Mouse (Mus musculus) left cerebral cortex, adult 2 months (tissue): ENCODE measurements around the gene P2rx4. TPM values are rescaled to one million over a fixed set of nuclear protein-coding genes. Genes with fewer than 3 reads are reported as not detected.
A peak's percentile ranks its signal among the peaks of the same experiment; 100 is the strongest.

Experiments
- DNase-seq, 2 experiments: peaks; one replicate each; pipeline ENCODE4 v3.0.0; 2021 to 2022; ENCODE audit warnings: low spot score in 2 of 2, mixed read lengths in 1 of 2; ENCODE audit errors: extremely low spot score in 1 of 2
- H3K27ac ChIP-seq: fragments of 200-600 bp; 2 replicates; pipeline ENCODE4 v1.8.1; 2022
- H3K4me3 ChIP-seq: fragments of 200-600 bp; 2 replicates; pipeline ENCODE4 v1.8.1; 2022
- CTCF ChIP-seq: fragments of 200-600 bp; IDR thresholded peaks from 2 replicates; pipeline ENCODE4 v1.8.1; 2022; ENCODE audit warnings: antibody characterized with exemption, mild to moderate bottlenecking, moderate library complexity
- intact Hi-C: fragments of 180-260 bp; cut with DNase I; formaldehyde crosslinking; loops from one replicate; pipeline ENCODE4 v1.15.1; 2025
- total RNA-seq, 2 experiments: library from RNA; stranded (reverse); gene quantifications; 2 replicates each; pipeline ENCODE4 v1.2.3; 2021

P2rx4 gene
- total RNA-seq, 2 experiments from 2014 or later: 19.3 to 20.1 TPM

DNA sequence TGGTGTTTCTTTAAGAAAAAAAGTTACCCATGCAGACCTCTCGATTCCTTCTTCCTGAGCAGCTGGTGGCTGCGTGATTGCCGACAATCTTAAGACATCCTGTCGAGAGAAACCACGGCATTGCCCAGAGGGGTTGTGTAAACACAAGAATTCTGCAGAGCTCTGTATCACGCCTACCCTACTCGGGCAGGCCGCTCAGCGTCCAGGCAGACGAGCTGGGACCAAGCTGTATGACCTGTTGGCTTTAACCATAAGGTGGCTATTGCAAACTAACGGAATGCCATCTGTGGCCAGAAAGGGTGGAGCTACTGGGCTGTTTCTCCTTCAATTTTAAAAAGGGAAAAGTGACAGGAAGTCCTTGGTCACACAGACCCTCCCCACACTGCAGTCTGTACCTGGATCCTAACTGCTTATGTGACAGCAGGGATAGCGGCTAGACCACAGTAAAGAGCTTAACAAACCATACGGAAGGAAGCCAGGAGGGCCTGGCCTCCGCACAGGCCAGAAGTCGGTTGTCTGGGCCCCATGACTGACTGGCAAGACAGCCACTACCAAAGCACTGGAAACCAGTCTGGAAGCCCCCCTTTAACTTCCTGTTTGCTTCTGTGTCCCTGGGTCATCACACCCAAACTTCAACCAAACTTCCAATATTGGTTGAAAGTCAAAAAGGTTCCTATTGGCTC, 24.8 kb downstream of the P2rx4 start:
- no peak for TF ChIP-seq CTCF
- DNase-seq: no peak
- intact Hi-C loops: no loop called here
- peak overlapping the region; percentile 16; the same call in 1 of the 2 replicates for H3K27ac ChIP-seq
- no peak overlapping the region for H3K4me3 ChIP-seq

GRCm38 (mm10) chr5:122733881-122734280, 26.5 kb downstream of the P2rx4 start:
- intact Hi-C loops: no loop called here
- Histone ChIP-seq H3K27ac (no peak overlapping the region), H3K4me3 (no peak overlapping the region)
- no peak for DNase-seq
- no peak for TF ChIP-seq CTCF

DNA sequence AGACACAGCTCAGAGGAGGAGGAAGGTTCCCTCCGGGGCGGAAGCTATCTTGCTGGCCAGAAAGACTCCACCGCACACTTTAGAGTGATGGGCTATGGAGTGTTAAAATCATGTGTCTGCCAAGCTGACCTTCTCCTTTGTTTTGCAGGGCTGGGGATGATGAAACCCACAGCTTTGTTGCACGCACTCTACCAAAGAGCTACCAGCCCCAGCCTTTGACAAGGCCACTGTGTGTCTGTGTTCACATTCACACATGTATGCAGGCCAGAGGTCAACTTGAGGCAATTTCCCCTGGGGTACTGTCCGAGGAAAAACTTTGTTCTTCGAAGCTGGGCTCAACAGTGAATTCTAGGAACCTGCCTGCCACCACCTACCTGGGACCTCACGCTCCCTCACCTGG, 28.5 kb downstream of the P2rx4 start:
- intact Hi-C loops: no loop called here
- H3K4me3 ChIP-seq: no peak overlapping the region
- no peak for TF ChIP-seq CTCF
- no peak for DNase-seq
- no peak overlapping the region for H3K27ac ChIP-seq

GRCm38 (mm10) chr5:122736761-122737160, 29.4 kb downstream of the P2rx4 start:
- H3K4me3 ChIP-seq: no peak overlapping the region
- intact Hi-C loops: no loop called here
- DNase-seq: no peak
- no peak for TF ChIP-seq CTCF
- H3K27ac ChIP-seq: no peak overlapping the region

- TF ChIP-seq CTCF: no peak
- intact Hi-C loops: no loop called here
- Histone ChIP-seq H3K27ac (no peak overlapping the region), H3K4me3 (no peak overlapping the region)
- no peak for DNase-seq
Measured at GRCm38 (mm10) chr5:122743880-122744422, 36.6 kb downstream of the P2rx4 start.

DNA sequence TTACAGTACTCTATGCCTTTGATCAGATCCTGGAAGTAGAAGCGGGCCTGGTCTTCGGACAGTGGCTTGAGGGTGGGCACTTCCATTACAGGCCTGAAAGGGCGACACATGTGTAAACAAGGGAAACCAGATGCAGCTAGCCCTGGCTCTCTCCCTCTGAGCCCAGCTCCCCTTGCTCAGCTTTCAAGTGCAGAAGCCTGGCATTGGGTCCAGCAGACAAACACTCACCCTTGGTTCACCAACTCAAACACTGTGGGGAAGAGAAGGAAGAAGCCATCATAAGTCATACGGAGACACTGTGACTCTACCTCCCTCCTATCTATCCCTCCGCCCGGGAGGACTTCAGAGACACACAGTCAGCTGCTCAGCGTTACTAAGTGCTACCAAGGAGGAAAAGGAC, 40.6 kb downstream of the P2rx4 start:
- Histone ChIP-seq H3K27ac (no peak overlapping the region), H3K4me3 (no peak overlapping the region)
- DNase-seq: no peak
- intact Hi-C loops: no loop called here
- TF ChIP-seq CTCF: no peak

- no peak overlapping the region for H3K4me3 ChIP-seq
- no peak overlapping the region for H3K27ac ChIP-seq
- TF ChIP-seq CTCF: no peak
- intact Hi-C loops: no loop called here
- DNase-seq: no peak
Measured at GRCm38 (mm10) chr5:122754477-122754876, 47.1 kb downstream of the P2rx4 start.

DNA sequence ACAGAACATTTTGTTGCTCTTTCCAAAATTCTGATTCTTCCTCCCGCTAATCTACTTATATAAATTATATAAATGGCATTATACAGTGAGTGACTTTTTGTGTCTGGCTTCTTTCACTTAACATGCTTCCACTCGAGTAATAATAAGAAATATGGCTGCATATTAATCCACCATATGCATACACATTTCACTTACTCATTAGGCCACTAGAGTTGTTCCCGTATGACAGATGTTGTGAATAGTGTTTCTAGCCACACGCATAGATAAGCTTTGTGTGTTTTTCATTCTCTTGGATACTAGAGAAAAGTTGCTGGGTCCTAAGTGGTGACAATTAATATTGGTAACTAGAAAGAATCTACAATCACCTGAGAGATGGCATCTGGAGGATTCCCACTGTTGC, 48.3 kb downstream of the P2rx4 start:
- intact Hi-C loops: no loop called here
- TF ChIP-seq CTCF: no peak
- no peak for DNase-seq
- no peak overlapping the region for H3K4me3 ChIP-seq
- H3K27ac ChIP-seq: no peak overlapping the region

DNA sequence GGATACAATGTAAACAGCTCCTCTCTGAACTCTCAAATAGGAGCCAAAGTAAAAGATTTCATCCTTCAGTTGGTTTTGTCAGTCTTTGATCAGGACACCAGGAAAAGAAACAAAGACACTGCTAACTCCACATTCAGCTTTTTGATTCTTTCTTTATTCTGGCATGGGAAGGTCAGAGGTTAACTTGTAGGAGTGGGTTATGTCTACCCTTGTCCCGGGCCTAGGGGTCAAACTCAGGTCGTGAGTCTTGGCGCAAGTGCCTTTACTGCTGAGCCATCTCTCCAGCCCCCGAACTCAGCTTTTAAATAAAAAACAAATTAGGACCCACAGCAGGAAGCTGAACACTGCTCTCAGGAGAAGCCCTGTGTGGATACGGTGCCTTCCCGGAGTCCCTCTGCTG, 48.8 kb downstream of the P2rx4 start:
- no peak for DNase-seq
- Histone ChIP-seq H3K27ac (no peak overlapping the region), H3K4me3 (no peak overlapping the region)
- intact Hi-C loops: no loop called here
- TF ChIP-seq CTCF: no peak

GRCm38 (mm10) chr5:122756680-122757079, 49.3 kb downstream of the P2rx4 start:
- Histone ChIP-seq H3K27ac (no peak overlapping the region), H3K4me3 (no peak overlapping the region)
- intact Hi-C loops: no loop called here
- no peak for TF ChIP-seq CTCF
- no peak for DNase-seq

DNA sequence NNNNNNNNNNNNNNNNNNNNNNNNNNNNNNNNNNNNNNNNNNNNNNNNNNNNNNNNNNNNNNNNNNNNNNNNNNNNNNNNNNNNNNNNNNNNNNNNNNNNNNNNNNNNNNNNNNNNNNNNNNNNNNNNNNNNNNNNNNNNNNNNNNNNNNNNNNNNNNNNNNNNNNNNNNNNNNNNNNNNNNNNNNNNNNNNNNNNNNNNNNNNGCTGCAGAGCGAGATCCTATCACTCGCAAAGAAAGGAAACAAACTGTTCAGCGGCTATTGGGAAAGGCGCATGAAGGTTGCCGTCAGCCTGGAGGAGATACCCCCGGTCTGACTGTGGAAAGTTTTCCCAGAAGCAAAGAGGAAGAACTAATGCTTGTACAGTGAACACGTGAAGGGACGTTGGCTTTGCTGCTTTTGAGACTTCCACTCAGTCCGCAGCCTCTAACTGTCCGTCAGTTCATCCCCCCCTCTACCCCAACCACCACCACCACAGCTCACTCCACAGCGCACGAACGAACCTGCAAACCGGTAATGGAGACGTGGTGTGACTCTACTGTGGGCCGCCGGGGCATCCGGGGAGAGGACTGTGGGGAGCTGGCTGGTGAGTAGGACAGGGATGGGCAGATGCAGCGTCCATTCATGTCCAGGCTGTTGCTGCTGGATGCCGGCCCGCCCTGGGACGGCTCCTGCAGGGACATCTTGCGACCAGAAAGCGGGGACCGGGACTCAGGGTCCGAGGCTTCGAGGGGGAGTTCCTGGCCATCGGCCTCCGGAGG, 56.1 kb downstream of the P2rx4 start:
- no peak overlapping the region for H3K27ac ChIP-seq
- intact Hi-C loops: no loop called here
- no peak for DNase-seq
- TF ChIP-seq CTCF: no peak
- no peak overlapping the region for H3K4me3 ChIP-seq

DNA sequence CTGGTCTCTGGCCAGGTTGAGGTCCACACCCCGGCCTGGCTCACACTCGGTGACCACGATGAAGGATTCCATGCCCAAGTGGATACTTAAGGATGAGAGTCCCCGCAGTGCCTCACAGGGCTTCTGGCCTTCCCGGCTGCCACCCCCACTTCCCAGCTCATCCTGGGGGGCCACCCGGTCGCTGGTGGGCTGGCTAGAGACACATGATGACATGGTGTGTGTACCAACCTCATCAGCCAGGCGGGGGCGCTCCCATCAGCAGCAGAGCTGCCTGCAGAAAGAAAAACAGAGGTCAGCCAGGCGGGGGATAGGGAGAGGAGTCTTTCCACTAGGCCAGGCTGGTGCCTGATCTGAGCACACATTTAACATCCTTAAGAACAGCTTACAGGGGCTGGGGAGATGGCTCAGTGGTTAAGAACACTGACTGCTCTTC, 56.7 kb downstream of the P2rx4 start:
- H3K27ac ChIP-seq: no peak overlapping the region
- peak; percentile 49 for TF ChIP-seq CTCF
- no peak overlapping the region for H3K4me3 ChIP-seq
- DNase-seq: no peak
- intact Hi-C loops: no loop called here
